Mouse (Mus musculus) adrenal gland, adult 18-20 months (tissue): ENCODE measurements at regions not wholly inside any gene's neighbourhood (a gene's known extent, or its start where the extent isn't known, plus 50 kb on each side); places are given as distances from the start of the nearest gene placed in this dataset.
A peak's percentile ranks its signal among the peaks of the same experiment; 100 is the strongest.

Experiments
- DNase-seq, 2 experiments: peaks; one replicate each; pipeline ENCODE4 v3.0.0; 2021 to 2022; ENCODE audit warnings: low spot score in 2 of 2

GRCm38 (mm10) chr1:107908236-107909063 is 318.6 kb downstream of the Serpinb8 start:
- DNase-seq: no peak

DNA sequence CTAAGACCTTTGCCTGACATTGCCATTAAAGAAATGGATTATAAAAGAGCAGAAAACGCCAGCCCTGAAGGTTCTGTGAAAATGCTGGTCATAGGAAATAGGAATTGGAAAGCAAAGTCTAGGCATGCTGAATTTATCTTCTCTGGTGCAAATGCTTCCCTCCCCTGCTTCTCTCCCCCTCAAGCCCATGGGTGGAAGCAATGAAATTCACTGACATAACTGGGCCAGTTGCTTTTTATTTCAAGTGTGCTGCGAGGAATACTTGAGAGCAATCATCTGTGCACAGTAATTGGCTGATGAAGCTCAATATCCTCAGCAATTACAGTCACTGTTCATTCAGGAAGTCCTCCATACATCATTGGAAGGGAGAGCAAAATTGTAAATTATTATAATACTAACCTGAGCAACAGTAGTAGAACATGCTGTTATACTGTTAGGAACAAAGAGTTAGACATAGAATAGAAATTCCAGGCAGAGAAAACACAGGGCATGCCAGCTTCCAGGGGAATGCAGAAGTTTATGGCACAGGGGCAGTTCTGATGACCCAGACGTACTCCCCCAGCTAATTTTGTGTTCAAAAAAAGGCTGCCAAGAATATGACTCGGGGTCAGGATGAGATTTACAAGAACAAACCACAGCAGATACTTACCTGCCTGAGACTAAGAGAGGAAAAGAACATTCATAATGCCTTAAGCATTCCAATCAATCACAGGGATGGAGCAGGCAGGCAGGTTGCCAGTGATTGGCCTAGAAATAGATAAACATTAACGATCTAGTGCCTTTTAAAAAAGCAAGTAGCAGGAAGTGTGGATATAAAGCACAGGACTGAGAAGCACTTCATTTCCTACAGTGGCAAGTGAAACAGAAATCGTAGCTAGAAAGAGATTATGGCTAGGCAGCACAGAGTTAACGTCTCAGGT is 325.1 kb downstream of the Serpinb8 start:
- DNase-seq: no peak

- no peak for DNase-seq
These were observed 327.2 kb downstream of the Serpinb8 start for GRCm38 (mm10) chr1:107917037-107917436.

- DNase-seq: no peak
These were observed 351.9 kb downstream of the Serpinb8 start for GRCm38 (mm10) chr1:107941601-107942270.

DNA sequence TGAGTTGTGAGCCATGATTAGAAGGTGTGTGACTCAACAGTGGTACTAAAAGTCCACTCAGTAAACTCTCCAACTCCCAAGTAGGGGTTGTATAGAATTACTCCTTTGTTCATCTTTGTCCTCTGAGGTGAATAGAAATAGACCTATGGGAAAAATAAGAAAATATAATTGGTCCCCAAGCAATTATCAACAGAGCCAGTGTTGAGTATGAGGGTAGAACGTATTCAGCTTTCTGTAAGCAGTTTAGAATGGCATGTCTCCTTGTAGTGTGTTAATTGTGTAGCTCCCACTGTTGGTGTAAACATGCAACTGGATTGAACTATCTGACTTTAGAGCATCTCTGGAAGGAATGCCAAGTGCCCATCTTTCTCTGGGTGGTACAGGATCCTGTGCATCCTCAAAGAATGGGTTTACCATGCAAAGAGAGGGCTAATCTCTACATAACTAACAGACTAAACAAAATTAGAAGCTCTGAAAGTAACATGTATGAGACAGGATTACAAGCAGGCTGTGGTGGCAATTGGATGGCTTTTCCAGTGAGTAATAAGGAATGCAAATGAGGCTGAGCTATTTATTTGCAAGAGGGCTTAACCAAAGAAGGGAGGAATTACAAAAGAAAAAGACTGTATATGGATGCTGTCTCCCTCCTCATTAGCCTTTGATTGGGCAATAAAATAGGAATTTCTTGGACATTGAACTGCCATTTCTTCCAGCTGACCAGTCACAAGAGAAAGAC is 356.6 kb downstream of the Serpinb8 start:
- no peak for DNase-seq

DNA sequence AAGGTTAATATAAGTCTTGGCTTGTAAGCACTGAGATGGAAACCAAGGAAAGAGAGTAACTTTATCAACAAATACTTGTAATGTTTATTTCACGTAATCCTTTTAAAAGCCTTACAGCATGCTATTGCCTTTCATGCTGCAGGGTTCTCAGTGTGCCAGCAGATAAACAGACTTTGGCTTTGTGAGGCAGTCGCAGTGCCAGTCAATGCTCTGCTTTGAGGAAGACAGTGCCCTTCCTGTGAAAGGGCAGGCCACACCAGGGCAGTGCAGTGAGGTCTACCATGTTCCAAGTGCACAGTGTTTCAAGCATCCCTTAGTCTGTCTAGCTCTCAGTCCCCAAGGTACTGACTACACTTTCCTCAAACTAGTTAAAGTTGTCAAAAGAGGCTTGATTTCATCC is 360.6 kb downstream of the Serpinb8 start:
- DNase-seq: no peak

DNA sequence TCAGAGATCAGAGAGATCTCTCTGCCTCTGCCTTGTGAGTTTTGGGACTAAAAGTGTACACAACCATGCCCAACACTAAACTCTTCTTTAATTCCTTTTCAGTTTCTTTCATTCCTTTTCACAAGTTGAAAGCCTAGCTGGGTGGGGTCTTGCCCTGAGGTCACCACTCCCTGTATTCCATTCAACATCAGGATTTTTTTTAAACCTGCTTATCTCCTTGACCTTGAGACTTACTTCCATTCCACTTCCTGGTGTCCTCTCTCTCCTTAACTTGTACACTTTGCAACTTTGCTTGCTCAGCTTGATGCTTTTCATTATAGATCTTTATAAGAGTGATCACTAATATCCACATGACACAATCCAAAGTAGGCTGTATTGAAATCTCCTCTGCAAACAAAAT is 371.2 kb downstream of the Serpinb8 start:
- DNase-seq: no peak

DNA sequence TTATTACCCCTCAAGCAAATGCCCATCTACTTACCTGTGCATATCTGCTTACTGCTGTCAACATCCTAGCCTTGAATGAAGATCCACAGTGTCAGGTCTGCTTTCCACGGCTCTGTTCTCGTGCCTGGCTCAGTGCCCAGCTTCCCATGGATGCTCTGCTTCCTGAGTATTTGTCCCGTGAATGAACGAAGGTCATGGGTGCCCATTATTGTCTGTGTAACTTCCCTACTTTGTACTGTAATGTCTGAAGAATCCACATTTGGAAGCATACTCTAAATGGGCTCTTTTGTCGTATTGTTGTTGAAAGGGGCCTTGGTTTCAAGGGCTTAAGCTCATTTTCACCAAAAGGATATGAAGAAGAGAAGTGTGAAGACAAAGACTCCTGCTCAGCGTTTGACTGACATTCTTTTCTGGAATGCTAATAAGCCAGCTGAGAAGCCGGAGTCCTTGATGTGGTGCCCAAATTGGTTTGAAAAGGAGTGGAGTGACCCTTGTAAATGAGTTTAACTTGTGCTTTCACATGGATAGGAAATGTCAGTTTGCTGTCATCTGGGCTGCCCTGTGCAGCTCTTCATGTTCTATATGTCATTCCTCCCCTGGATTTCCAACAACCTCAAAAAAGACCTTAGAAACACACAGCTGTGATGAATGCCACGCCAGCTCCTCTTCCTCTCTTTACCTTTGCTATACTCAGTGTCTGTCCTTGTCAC is 386.0 kb downstream of the Serpinb8 start:
- DNase-seq: no peak

- peak in 1 of 2 experiments; percentile 12 for DNase-seq
These were observed 387.9 kb downstream of the Serpinb8 start for GRCm38 (mm10) chr1:107977686-107978085.

DNA sequence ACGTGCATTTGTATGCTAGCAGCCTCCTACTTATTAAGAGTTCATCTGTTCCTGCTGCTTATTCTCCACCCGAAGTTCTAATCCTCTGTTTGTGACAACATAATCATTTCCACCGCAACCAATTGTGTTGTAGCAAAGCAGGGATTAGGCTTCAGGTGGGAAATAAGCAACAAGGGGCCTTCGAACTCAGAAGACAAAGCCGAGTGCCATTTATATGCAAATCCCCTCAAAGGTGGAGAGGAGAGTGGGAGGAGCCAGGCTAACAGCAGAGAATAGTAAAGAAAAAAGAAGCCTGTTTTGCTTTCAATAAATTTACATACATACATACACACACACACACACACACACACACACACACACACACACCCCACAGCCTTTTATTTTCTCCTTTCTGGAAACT is 388.6 kb downstream of the Serpinb8 start:
- no peak for DNase-seq

GRCm38 (mm10) chr1:107985646-107986045 is 395.8 kb downstream of the Serpinb8 start:
- no peak for DNase-seq

GRCm38 (mm10) chr1:107988076-107988475 is 398.3 kb downstream of the Serpinb8 start:
- no peak for DNase-seq

GRCm38 (mm10) chr1:107993013-107993412 is 403.2 kb downstream of the Serpinb8 start:
- no peak for DNase-seq

DNA sequence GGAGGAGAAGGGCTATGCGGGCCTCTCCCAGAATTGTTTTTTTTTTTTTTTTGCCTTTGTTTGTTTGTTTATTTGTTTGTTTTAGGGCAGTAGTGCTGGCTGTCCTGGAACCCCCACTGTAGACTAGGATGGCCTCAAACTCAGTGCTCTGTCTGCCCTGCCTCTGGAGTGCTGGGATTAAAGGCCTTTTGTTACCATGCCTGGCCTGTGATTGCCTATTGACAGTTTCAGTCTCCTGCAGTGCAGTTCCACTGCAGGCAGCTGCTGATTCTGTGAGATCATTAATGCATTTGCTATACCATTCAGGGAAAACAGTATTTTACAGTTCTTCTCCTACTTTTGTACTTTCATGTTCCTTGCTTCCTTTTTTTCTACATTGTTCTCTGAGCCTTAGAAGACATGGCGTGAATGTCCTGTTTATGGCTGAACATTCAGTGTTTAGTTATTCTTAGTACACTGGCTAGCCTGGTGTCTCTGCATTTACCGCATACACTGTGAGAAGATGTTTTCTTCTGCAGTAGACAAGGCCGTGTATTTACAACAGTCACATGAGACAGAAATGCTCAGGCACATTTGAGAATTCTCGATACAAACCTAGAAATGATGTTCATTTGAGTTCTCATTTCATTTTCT is 434.0 kb downstream of the Serpinb8 start:
- no peak for DNase-seq

GRCm38 (mm10) chr1:108024705-108025104 is 434.9 kb downstream of the Serpinb8 start:
- DNase-seq: no peak

DNA sequence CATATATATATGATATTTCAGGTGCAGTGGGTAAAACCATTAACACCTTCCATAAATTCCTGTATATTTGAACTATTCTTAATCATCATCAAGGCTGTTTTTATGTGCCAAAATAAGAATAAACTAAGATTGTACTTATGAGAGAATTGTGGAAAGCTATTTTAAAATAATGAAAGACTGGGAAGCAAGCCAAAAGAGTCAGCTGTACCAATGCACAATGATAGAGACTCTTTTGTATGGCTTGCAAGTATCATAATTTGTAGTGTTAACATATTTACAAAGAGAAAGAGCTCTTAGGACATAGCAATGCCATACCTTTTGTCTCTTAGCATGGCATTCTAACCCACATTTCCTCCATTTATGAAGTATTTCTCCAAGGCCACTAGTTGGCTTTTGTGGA is 436.7 kb downstream of the Serpinb8 start:
- DNase-seq: no peak

DNA sequence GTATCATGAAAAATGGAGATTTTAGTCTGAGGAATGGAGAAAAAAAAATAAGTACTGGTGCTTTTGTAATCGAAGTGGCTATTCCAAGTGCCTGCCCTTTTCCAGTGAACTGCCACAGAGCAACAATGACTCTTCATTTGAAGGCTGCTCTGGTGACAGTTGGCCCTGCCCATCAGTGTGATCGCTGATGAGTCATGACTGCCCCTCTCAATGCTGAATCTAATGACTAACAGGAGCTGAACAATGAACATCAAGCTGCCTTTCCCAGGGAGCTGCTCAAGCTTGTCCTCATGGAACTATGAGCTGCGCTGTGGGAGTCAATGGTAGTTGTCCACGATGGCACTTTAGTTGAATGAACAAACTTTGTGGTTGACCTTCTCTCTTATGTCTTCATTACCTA is 456.4 kb downstream of the Serpinb8 start:
- DNase-seq: peak in 1 of 2 experiments; percentile 3

DNA sequence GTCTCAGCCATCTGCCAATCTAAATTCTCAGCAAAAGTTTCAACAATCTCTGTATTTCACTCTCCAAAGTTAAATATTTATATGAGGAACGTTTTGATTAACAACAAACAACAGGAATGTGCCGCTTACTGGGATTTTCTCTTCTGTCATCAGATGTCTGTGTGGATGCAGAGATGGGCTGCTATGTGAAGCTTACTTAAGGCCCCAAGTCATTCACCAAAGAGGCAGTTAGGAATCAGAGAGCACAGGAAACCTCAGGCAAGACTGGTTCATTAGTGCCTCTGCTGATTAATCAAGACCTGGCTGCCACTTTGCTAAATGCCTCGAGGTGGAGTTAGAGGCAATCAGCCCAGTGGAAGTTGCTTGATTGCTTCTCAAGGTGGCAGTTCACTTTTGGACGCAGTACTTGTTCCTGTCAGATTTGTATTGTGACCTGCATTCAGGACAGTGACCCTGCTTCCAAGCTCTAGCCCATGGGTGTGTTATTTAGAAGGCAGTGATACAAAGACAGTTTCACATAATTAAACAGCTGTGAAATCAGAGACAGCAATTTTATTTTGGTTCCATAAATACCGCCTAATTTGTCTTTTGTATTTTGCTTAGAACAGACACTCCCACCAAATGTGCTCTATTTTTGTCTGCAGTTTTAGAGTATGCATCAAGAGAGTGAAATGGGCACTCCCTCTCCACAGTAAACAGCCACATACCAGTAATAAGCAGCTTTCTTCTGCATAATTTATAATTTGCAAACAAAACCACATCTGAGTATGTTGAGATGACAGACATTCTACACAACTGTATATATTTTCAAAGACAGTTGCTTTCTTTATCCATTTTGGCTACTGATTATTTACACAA is 457.3 kb downstream of the Serpinb8 start:
- DNase-seq: no peak

DNA sequence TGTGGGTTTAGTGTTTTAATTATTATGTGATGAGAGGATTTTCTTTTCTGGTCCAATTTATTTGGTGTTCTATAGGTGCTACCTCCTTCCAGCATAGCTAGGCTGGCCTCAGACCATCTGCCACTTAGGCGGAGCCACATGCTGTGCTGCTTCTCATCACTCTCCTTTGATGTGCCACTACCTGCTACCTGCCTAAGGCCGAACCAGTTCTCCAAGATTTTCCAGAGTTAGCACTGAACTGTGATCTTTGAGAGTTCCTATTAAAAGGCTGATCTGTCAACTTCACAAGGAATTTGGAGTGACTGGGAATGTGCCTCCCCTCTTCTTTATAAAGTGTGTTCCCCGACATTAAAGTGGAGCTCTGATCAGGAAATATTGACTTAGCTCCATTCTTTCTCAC is 504.8 kb downstream of the Serpinb8 start:
- no peak for DNase-seq
